Mouse (Mus musculus) lung, embryonic 16.5 days (tissue): ENCODE results near the gene Ifna1. TPM values are rescaled to one million over a fixed set of nuclear protein-coding genes. Genes with fewer than 3 reads are reported as not detected.
"Not testable (repeated sequence)": the region's sequence is repeated elsewhere in the genome, so short reads cannot be mapped to it uniquely, and the experiment has no call there.

Experiments used
- ATAC-seq: fragments of 200-750 bp; cut with Nextera tagmentation; 2 replicates; pipeline ENCODE4 v1.8.0; 2017; ENCODE audit warnings: low read depth, mild to moderate bottlenecking, moderate library complexity
- H3K27ac ChIP-seq: fragments of 300-500 bp; sonication (generic); 2 replicates; pipeline ENCODE4 v1.5.1; 2014; ENCODE audit warnings: mild to moderate bottlenecking, control low read depth, low read length
- H3K27me3 ChIP-seq: fragments of 300-500 bp; sonication (generic); 2 replicates; pipeline ENCODE4 v1.6.1; 2014; ENCODE audit warnings: low read depth, low read length, mixed read lengths; ENCODE audit not compliant: control insufficient read depth, insufficient read depth
- H3K36me3 ChIP-seq: fragments of 300-500 bp; sonication (generic); 2 replicates; pipeline ENCODE4 v1.6.1; 2014; ENCODE audit warnings: low read length; ENCODE audit not compliant: control insufficient read depth, insufficient read depth
- H3K4me1 ChIP-seq: fragments of 300-500 bp; sonication (generic); replicated peaks from 2 replicates; pipeline ENCODE4 v1.6.1; 2014; ENCODE audit warnings: low read length, mixed read lengths; ENCODE audit not compliant: control insufficient read depth, insufficient read depth
- H3K4me2 ChIP-seq: fragments of 300-500 bp; sonication (generic); 2 replicates; pipeline ENCODE4 v1.6.1; 2014; ENCODE audit warnings: low read depth, low read length, control low read depth
- H3K4me3 ChIP-seq: fragments of 300-500 bp; sonication (generic); 2 replicates; pipeline ENCODE4 v1.5.1; 2014; ENCODE audit warnings: mild to moderate bottlenecking, low read length, control low read depth
- H3K9ac ChIP-seq: fragments of 300-500 bp; sonication (generic); 2 replicates; pipeline ENCODE4 v1.6.1; 2014; ENCODE audit warnings: low read length, control low read depth
- H3K9me3 ChIP-seq: fragments of 300-500 bp; sonication (generic); 2 replicates; pipeline ENCODE4 v1.6.1; 2016; ENCODE audit warnings: low read length; ENCODE audit not compliant: control insufficient read depth
- WGBS: fragments of 180-500 bp; shearing (Covaris S2); extraction: QIAGEN DNeasy Blood & Tissue Kit; methylation state at CpG from one replicate; pipeline ENCODE4 v1.1.7; 2014; 5-methylcytosine and 5-hydroxymethylcytosine counted together
- polyA plus RNA-seq: library from polyadenylated mRNA; unstranded; fragments of >200 nt; fragmentation: Nextera tagmentation; extraction: Ambion mirVana; gene quantifications from 2 replicates; pipeline ENCODE4 v1.2.1, GENCODE M21; 2015

Ifna1 gene
- polyA plus RNA-seq, 1 experiment from 2014 or later = not detected

GRCm38 (mm10) chr4:88835225-88835624 lies 14.7 kb upstream of the Ifna1 start, which contains the start of gene Ifna5:
Ifna5 (plus strand) TSS chr4:88835525.
- ATAC-seq, H3K4me3 ChIP-seq, H3K27me3 ChIP-seq, H3K9ac ChIP-seq, H3K9me3 ChIP-seq, H3K36me3 ChIP-seq, H3K4me2 ChIP-seq, H3K4me1 ChIP-seq, H3K27ac ChIP-seq: not testable (repeated sequence)
- WGBS = 93% methylated on average over 1 of the region's 1 CpGs

- H3K4me1 ChIP-seq = no peaks in the 10 kb centered on the region
- H3K27ac ChIP-seq = no peak overlapping the region
- H3K4me2 ChIP-seq = no peak overlapping the region
- no peaks in the 10 kb centered on the region for H3K27me3 ChIP-seq
- ATAC-seq = no peak
- no peaks in the 10 kb centered on the region for H3K36me3 ChIP-seq
- 33% methylated on average over 3 of the region's 3 CpGs for WGBS
- H3K9me3 ChIP-seq = no peaks in the 10 kb centered on the region
- H3K4me3 ChIP-seq = no peak overlapping the region
- no peak overlapping the region for H3K9ac ChIP-seq
Observed at GRCm38 (mm10) chr4:88838828-88839227, 11.1 kb upstream of the Ifna1 start.

- Histone ChIP-seq H3K4me1 (no peaks in the 10 kb centered on the region), H3K9ac (no peak overlapping the region), H3K4me2 (no peak overlapping the region), H3K4me3 (no peak overlapping the region), H3K36me3 (no peaks in the 10 kb centered on the region), H3K27ac (no peak overlapping the region), H3K9me3 (no peaks in the 10 kb centered on the region), H3K27me3 (no peaks in the 10 kb centered on the region)
- no peak for ATAC-seq
- WGBS = 50% methylated on average over 3 of the region's 3 CpGs
Observed at GRCm38 (mm10) chr4:88840058-88840457, 9.8 kb upstream of the Ifna1 start.

- 58% methylated on average over 2 of the region's 2 CpGs for WGBS
- H3K4me3 ChIP-seq = no peak within 1 kb of the TSS
- no peaks in the 10 kb centered on the region for H3K27me3 ChIP-seq
- H3K4me1 ChIP-seq = no peaks in the 10 kb centered on the region
- no peak within 1 kb of the TSS for H3K9ac ChIP-seq
- ATAC-seq = no peak
- H3K36me3 ChIP-seq = no peaks in the 10 kb centered on the region
- H3K4me2 ChIP-seq = no peak within 1 kb of the TSS
- H3K27ac ChIP-seq = no peak within 1 kb of the TSS
- H3K9me3 ChIP-seq = no peaks in the 10 kb centered on the region
Observed at GRCm38 (mm10) chr4:88841438-88841911, 8.4 kb upstream of the Ifna1 start, which contains the start of gene Ifna4. Ifna4 (plus strand) TSS chr4:88841861.

GRCm38 (mm10) chr4:88845334-88845733 lies 4.6 kb upstream of the Ifna1 start:
- Histone ChIP-seq H3K36me3 (no peaks in the 10 kb centered on the region), H3K4me1 (no peaks in the 10 kb centered on the region), H3K27me3 (no peaks in the 10 kb centered on the region), H3K27ac (no peak overlapping the region), H3K4me2 (no peak overlapping the region), H3K9me3 (no peaks in the 10 kb centered on the region), H3K9ac (no peak overlapping the region), H3K4me3 (no peak overlapping the region)
- ATAC-seq = no peak
- 56% methylated on average over 2 of the region's 2 CpGs for WGBS

GRCm38 (mm10) chr4:88851026-88851763 lies 1.3 kb downstream of the Ifna1 start:
- 59% methylated on average over 4 of the region's 4 CpGs for WGBS
- Histone ChIP-seq H3K9me3 (no peaks in the 10 kb centered on the region), H3K4me3 (no peak overlapping the region), H3K9ac (no peak overlapping the region), H3K36me3 (no peaks in the 10 kb centered on the region), H3K4me1 (no peaks in the 10 kb centered on the region), H3K27me3 (no peaks in the 10 kb centered on the region), H3K4me2 (no peak overlapping the region), H3K27ac (no peak overlapping the region)
- ATAC-seq = no peak

- no peak overlapping the region for H3K27ac ChIP-seq
- H3K9me3 ChIP-seq = no peaks in the 10 kb centered on the region
- no peak overlapping the region for H3K4me3 ChIP-seq
- ATAC-seq = no peak
- no peaks in the 10 kb centered on the region for H3K36me3 ChIP-seq
- H3K4me2 ChIP-seq = no peak overlapping the region
- no peaks in the 10 kb centered on the region for H3K4me1 ChIP-seq
- H3K9ac ChIP-seq = no peak overlapping the region
- H3K27me3 ChIP-seq = peaks cover 7% of the 10 kb centered on the region; the same call in 1 of the 2 replicates
Observed at GRCm38 (mm10) chr4:88859214-88859613, 9.3 kb downstream of the Ifna1 start.

- Histone ChIP-seq H3K27me3 (peaks cover 21% of the 10 kb centered on the region; the same call in 1 of the 2 replicates), H3K4me2 (no peak overlapping the region), H3K4me1 (peaks cover 4% of the 10 kb centered on the region), H3K9me3 (no peaks in the 10 kb centered on the region), H3K27ac (no peak overlapping the region), H3K4me3 (no peak overlapping the region), H3K9ac (no peak overlapping the region), H3K36me3 (no peaks in the 10 kb centered on the region)
- no peak for ATAC-seq
- WGBS = 8% methylated on average over 7 of the region's 7 CpGs
Observed at GRCm38 (mm10) chr4:88863309-88863708, 13.4 kb downstream of the Ifna1 start.

GRCm38 (mm10) chr4:88864599-88864998 lies 14.7 kb downstream of the Ifna1 start:
- Histone ChIP-seq H3K27ac (no peak overlapping the region), H3K9me3 (no peaks in the 10 kb centered on the region), H3K36me3 (no peaks in the 10 kb centered on the region), H3K9ac (no peak overlapping the region), H3K4me2 (0 out of 2 replicates have a peak overlapping the region, but pooled peaks have one; percentile 3), H3K4me3 (no peak overlapping the region), H3K4me1 (peaks cover 6% of the 10 kb centered on the region), H3K27me3 (peaks cover 21% of the 10 kb centered on the region; the same call in 1 of the 2 replicates)
- WGBS = 39% methylated on average over 9 of the region's 9 CpGs
- ATAC-seq = no peak
